Mouse (Mus musculus) frontal cortex, adult (tissue): ENCODE data around the gene Tradd.

Experiments
- ATAC-seq: cut with Nextera tagmentation; 2 replicates; pipeline ENCODE4 v1.9.2; 2017; ENCODE audit warnings: mild to moderate bottlenecking, moderate library complexity, mixed read lengths; ENCODE audit not compliant: low TSS enrichment

Gene Tradd

GRCm38 (mm10) chr8:105270916-105271186 lies 6.4 kb upstream of the Tradd start:
- no peak for ATAC-seq

GRCm38 (mm10) chr8:105270101-105270915 lies 5.9 kb upstream of the Tradd start:
- ATAC-seq, result 0 out of 2 replicates have a peak, but pooled peaks have one; percentile 2

- peak; percentile 27 for ATAC-seq
These were observed 5.1 kb upstream of the Tradd start, which contains the start of gene Hsf4 for GRCm38 (mm10) chr8:105269461-105269947. Gene Hsf4 (plus strand): TSS chr8:105269801.

- ATAC-seq, result peak; percentile 4; the same call in 1 of the 2 replicates
These were observed 4.7 kb upstream of the Tradd start for GRCm38 (mm10) chr8:105269075-105269458.

GRCm38 (mm10) chr8:105268342-105269074 lies 4.1 kb upstream of the Tradd start:
- peak; percentile 68 for ATAC-seq

- no peak for ATAC-seq
These were observed 2.4 kb upstream of the Tradd start for GRCm38 (mm10) chr8:105266775-105267174.

- ATAC-seq, result no peak
These were observed 719 bp upstream of the Tradd start for GRCm38 (mm10) chr8:105265128-105265527.

- no peak for ATAC-seq
These were observed 1.0 kb downstream of the Tradd start for GRCm38 (mm10) chr8:105263244-105263912.

GRCm38 (mm10) chr8:105261326-105261980 lies 3.0 kb downstream of the Tradd start:
- no peak for ATAC-seq

GRCm38 (mm10) chr8:105260371-105261099 lies 3.9 kb downstream of the Tradd start:
- no peak for ATAC-seq

GRCm38 (mm10) chr8:105259721-105260320 lies 4.6 kb downstream of the Tradd start:
- ATAC-seq, result peak; percentile 48

- ATAC-seq, result peak; percentile 39
These were observed 5.3 kb downstream of the Tradd start for GRCm38 (mm10) chr8:105258911-105259720.

- no peak for ATAC-seq
These were observed 6.9 kb downstream of the Tradd start for GRCm38 (mm10) chr8:105257318-105258114.

- peak; percentile 7; the same call in 1 of the 2 replicates for ATAC-seq
These were observed 9.5 kb downstream of the Tradd start, which contains the start of gene B3gnt9 for GRCm38 (mm10) chr8:105254966-105255350. Gene B3gnt9 (minus strand): TSS chr8:105255153.

GRCm38 (mm10) chr8:105254152-105254965 lies 10.1 kb downstream of the Tradd start:
- ATAC-seq, result peak; percentile 81

GRCm38 (mm10) chr8:105253766-105254151 lies 10.7 kb downstream of the Tradd start:
- peak; percentile 25 for ATAC-seq

GRCm38 (mm10) chr8:105252680-105253537 lies 11.5 kb downstream of the Tradd start:
- no peak for ATAC-seq
